Mouse (Mus musculus) ES-E14 (cell line): ENCODE data around the gene Zxdc.

ENCODE experiments used
- CHD2 ChIP-seq: IDR thresholded peaks from 2 replicates; pipeline ENCODE4 v1.6.1; 2014; ENCODE audit warnings: mild to moderate bottlenecking, low read depth, low read length, inconsistent platforms
- HCFC1 ChIP-seq: IDR thresholded peaks from 2 replicates; pipeline ENCODE4 v1.6.1; 2012; ENCODE audit warnings: low read length, inconsistent platforms, borderline replicate concordance; ENCODE audit not compliant: insufficient read depth
- MAFK ChIP-seq: IDR thresholded peaks from 2 replicates; pipeline ENCODE4 v1.6.1; 2014; ENCODE audit warnings: mild to moderate bottlenecking, low read depth, low read length, inconsistent platforms; ENCODE audit not compliant: insufficient read depth
- ZC3H11A ChIP-seq: IDR thresholded peaks from 2 replicates; pipeline ENCODE4 v1.6.1; 2012; ENCODE audit warnings: low read depth, mild to moderate bottlenecking, inconsistent platforms, low read length, borderline replicate concordance
- ZNF384 ChIP-seq: IDR thresholded peaks from 2 replicates; pipeline ENCODE4 v1.6.1; 2012; ENCODE audit warnings: low read depth, low read length, inconsistent platforms

GRCm38 (mm10) chr6:90422565-90422964 lies 53.3 kb downstream of the Zxdc start:
- TF ChIP-seq ZC3H11A: peak; percentile 50; the same call in 1 of the 2 replicates
- no peak for TF ChIP-seq HCFC1
- no peak for TF ChIP-seq ZNF384
- no peak for TF ChIP-seq CHD2
- no peak for TF ChIP-seq MAFK
